Mouse (Mus musculus) ES-E14 (cell line): ENCODE results near the gene Ppp1r9a. TPM values are rescaled to one million over a fixed set of nuclear protein-coding genes. Genes with fewer than 3 reads are reported as not detected.
A peak's percentile ranks its signal among the peaks of the same experiment; 100 is the strongest.
"Not testable (repeated sequence)": the region's sequence is repeated elsewhere in the genome, so short reads cannot be mapped to it uniquely, and the experiment has no call there.

Source experiments
- DNase-seq: peaks from one replicate; pipeline ENCODE4 v3.0.0-alpha.2; 2013; ENCODE audit warnings: low read depth, low spot score
- H3K27ac ChIP-seq: 2 replicates; pipeline ENCODE4 v1.5.1; 2012; ENCODE audit warnings: low read depth, mild to moderate bottlenecking, low read length, moderate library complexity, mixed read lengths; ENCODE audit not compliant: poor library complexity, insufficient read depth, severe bottlenecking
- H3K36me3 ChIP-seq: 2 replicates; pipeline ENCODE4 v1.6.1; 2012; ENCODE audit warnings: mild to moderate bottlenecking, low read length, moderate library complexity, mixed read lengths; ENCODE audit not compliant: control insufficient read depth, poor library complexity, insufficient read depth, severe bottlenecking
- H3K4me1 ChIP-seq, 2 experiments: fragments of 150-350 bp in 1 of 2; sonication (generic) in 1 of 2; 2 replicates each; pipeline ENCODE4 v1.6.1; 2012; ENCODE audit warnings: low read length in 2 of 2, mild to moderate bottlenecking in 1 of 2, mixed read lengths in 1 of 2; ENCODE audit not compliant: control insufficient read depth in 2 of 2, insufficient read depth in 2 of 2, poor library complexity in 1 of 2
- H3K4me3 ChIP-seq, 2 experiments: fragments of 150-350 bp in 1 of 2; sonication (generic) in 1 of 2; 2 replicates each; pipeline ENCODE4 v1.5.1; 2012; ENCODE audit warnings: low read length in 2 of 2, low read depth in 1 of 2, mild to moderate bottlenecking in 1 of 2, mixed read lengths in 1 of 2; ENCODE audit not compliant: insufficient read depth in 1 of 2, poor library complexity in 1 of 2, severe bottlenecking in 1 of 2
- H3K9ac ChIP-seq: 2 replicates; pipeline ENCODE4 v1.6.1; 2012; ENCODE audit warnings: low read depth, mild to moderate bottlenecking, low read length, mixed read lengths; ENCODE audit not compliant: poor library complexity, insufficient read depth, severe bottlenecking
- H3K9me3 ChIP-seq: fragments of 150-350 bp; sonication (generic); 2 replicates; pipeline ENCODE4 v1.6.1; 2012; ENCODE audit warnings: low read depth, mild to moderate bottlenecking, low read length; ENCODE audit not compliant: control insufficient read depth, insufficient read depth
- CHD2 ChIP-seq: IDR thresholded peaks from 2 replicates; pipeline ENCODE4 v1.6.1; 2014; ENCODE audit warnings: mild to moderate bottlenecking, low read depth, low read length, inconsistent platforms
- HCFC1 ChIP-seq: IDR thresholded peaks from 2 replicates; pipeline ENCODE4 v1.6.1; 2012; ENCODE audit warnings: low read length, inconsistent platforms, borderline replicate concordance; ENCODE audit not compliant: insufficient read depth
- MAFK ChIP-seq: IDR thresholded peaks from 2 replicates; pipeline ENCODE4 v1.6.1; 2014; ENCODE audit warnings: mild to moderate bottlenecking, low read depth, low read length, inconsistent platforms; ENCODE audit not compliant: insufficient read depth
- ZC3H11A ChIP-seq: IDR thresholded peaks from 2 replicates; pipeline ENCODE4 v1.6.1; 2012; ENCODE audit warnings: low read depth, mild to moderate bottlenecking, inconsistent platforms, low read length, borderline replicate concordance
- ZNF384 ChIP-seq: IDR thresholded peaks from 2 replicates; pipeline ENCODE4 v1.6.1; 2012; ENCODE audit warnings: low read depth, low read length, inconsistent platforms
- in situ Hi-C, 2 experiments: fragments of 600-800 bp; cut with MboI; formaldehyde crosslinking; loops; one replicate each; pipeline ENCODE4 v1.15.1; 2025; ENCODE audit warnings: low sequenced_read_pairs in 2 of 2, inconsistent platforms in 1 of 2; ENCODE audit not compliant: unreplicated experiment in 2 of 2
- total RNA-seq: library from RNA; depleted of rRNA; stranded (reverse); fragments of 300-350 nt; gene quantifications from 2 replicates; pipeline ENCODE4 v1.2.3, GENCODE M21; 2012

The Ppp1r9a gene
- total RNA-seq, 1 experiment = 22.2 TPM

DNA sequence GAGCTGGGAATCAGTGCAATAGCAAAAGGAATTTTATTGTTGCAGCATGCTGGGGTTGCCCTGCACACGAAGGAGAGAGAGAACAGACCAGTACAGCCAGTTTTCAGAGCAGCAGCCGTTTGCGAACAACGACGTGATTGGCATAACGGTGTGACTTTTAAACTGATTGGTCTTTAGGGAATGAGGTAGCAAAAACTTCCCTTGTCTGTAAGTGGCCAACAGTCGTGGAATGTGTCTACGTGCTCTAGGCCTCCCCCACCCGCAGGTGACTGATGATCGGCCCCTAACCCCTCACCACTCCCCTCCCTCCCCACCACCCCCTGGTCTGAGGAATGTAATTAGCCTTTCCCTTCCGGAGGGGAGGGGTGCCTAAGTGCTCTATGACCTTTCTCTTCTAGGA, 10.3 kb upstream of the Ppp1r9a start:
- Histone ChIP-seq H3K9ac (peak overlapping the region; percentile 66; the same call in 1 of the 2 replicates), H3K9me3 (no peaks in the 10 kb centered on the region), H3K4me3 (peak overlapping the region; percentile 5 to 27; a peak in 1 of 4 replicates), H3K27ac (peak overlapping the region; percentile 94), H3K4me1 (peaks cover 10 to 15% of the 10 kb centered on the region in 2 experiments), H3K36me3 (no peaks in the 10 kb centered on the region)
- TF ChIP-seq CHD2 (peak; percentile 54; the same call in 1 of the 2 replicates), MAFK (no peak)
- peak; percentile 73 for DNase-seq
- in situ Hi-C loops = no loop called here

DNA sequence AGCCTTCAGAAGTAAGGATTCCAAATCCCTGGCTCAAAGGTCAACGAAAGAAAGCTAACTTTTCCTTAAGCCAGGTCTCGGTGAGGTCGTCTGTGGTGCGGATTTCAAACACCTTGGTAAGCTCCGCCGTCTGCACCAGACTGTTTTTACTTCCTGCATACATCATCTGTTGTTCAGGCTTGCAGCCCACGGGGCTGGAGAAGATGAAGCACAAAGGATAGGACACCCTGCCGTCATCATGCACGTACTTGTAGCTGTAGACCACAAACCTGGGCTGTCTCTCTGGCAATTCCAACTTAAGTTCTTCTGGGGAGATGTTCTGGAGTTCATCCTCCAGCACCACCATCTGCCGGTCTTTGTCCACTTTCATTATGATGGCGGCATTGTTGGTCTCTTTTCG, 9.4 kb upstream of the Ppp1r9a start:
- H3K4me3 ChIP-seq = peak overlapping the region in 1 of 2 experiments; percentile 14; a peak in 2 of 4 replicates
- H3K27ac ChIP-seq = peak overlapping the region; percentile 76
- H3K9me3 ChIP-seq, in situ Hi-C loops, H3K9ac ChIP-seq, H3K36me3 ChIP-seq, DNase-seq: not testable (repeated sequence)
- H3K4me1 ChIP-seq = peaks cover 7 to 15% of the 10 kb centered on the region in 2 experiments

DNA sequence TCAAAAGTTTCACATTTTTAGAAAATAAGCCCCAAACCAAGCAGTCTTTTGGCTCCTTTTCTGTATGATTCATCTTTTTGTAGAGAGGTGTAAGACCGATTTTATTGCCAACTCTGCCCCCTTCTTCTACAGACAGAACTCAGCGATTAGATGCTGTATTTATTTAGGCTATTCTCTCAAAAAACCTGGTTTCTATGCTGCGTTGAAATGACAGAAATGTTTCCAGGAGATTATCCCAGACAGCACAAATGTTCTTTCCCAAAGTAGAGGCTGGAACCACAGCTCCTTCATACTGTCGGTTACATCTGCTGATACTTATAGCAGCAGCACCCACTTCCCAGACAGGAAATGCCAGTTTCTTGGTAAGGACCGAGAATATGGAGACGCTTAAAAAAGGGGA, 2.8 kb upstream of the Ppp1r9a start:
- no peaks in the 10 kb centered on the region for H3K36me3 ChIP-seq
- H3K9ac ChIP-seq = no peak overlapping the region
- no peak overlapping the region for H3K27ac ChIP-seq
- in situ Hi-C loops = no loop called here
- no peak overlapping the region for H3K4me3 ChIP-seq
- no peak for TF ChIP-seq HCFC1
- TF ChIP-seq ZC3H11A = no peak
- no peak for TF ChIP-seq MAFK
- no peak for TF ChIP-seq CHD2
- no peak for TF ChIP-seq ZNF384
- no peak for DNase-seq
- H3K4me1 ChIP-seq = peaks cover 0 to 2% of the 10 kb centered on the region in 2 experiments; a peak in 1 of 4 replicates
- no peaks in the 10 kb centered on the region for H3K9me3 ChIP-seq

DNA sequence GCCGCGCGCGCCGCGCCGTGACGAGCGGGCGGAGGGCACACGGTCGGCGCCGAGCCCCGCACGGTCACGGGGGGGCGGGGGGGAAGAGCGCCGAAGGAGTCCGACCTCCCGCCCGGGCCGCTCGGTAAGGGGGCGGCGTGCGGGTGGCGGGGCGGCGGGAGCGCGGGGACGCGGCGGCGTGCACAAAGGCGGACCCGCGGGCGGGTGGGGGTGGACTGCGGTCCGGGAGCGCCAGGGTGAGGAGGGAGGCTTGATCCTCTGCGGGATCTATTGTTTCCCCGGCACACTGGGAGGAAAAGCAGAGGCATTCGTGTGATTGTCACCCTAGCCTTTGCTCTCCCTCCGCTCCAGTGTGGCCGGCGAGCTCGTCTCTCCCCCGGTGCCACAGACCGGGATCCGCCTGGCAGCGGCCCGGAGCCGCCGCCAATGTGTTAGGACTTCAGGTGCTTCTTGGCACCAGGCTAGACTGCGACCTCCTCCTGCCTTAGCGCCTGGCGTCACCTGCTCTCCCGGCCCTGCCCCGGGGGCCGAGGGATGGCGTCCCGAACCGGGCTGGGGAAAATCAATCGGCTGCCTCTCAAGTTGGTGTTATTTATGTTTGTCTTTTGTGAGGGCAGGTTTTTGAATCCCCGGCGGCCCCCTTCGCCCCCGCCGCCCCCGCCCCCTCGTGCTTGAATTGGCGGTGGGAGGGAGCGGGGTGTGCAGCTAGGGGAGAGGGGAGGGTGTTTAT, 773 bp downstream of the Ppp1r9a start:
- H3K27ac ChIP-seq = peak overlapping the region; percentile 89
- peak overlapping the region; percentile 92 for H3K9ac ChIP-seq
- peak overlapping the region; percentile 79 to 98 for H3K4me3 ChIP-seq
- no peaks in the 10 kb centered on the region for H3K9me3 ChIP-seq
- in situ Hi-C loops = no loop called here
- no peak for DNase-seq
- peaks cover 6% of the 10 kb centered on the region; the same call in 1 of the 2 replicates for H3K36me3 ChIP-seq
- TF ChIP-seq HCFC1 = 0 out of 2 replicates have a peak, but pooled peaks have one; percentile 25
- no peak for TF ChIP-seq ZNF384
- peaks cover 0 to 5% of the 10 kb centered on the region in 2 experiments; a peak in 3 of 4 replicates for H3K4me1 ChIP-seq

DNA sequence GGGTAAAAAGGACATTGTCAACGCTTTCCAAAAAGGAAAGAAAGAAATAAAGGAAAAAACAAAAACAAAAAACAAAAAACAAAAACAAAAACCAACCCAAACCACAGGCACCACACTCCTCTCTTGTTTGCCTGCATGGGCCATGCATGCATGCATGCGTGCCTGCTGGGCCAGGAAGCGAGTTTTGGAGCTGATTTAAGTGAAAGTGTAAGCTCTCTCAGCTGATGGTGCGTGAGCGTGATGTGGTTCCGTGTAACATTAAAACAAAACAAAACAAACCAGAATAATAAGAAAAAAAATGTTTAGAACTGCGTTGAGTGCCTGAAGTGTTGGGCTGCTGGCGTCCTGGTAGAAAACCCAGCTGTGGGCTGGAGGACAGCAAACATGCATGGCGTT, 1.3 kb downstream of the Ppp1r9a start:
- Histone ChIP-seq H3K9me3 (no peaks in the 10 kb centered on the region), H3K36me3 (peaks cover 6% of the 10 kb centered on the region; the same call in 1 of the 2 replicates), H3K4me1 (peaks cover 0 to 5% of the 10 kb centered on the region in 2 experiments; a peak in 3 of 4 replicates), H3K4me3 (peak overlapping the region; percentile 79 to 98), H3K9ac (peak overlapping the region; percentile 14; the same call in 1 of the 2 replicates), H3K27ac (peak overlapping the region; percentile 41; the same call in 1 of the 2 replicates)
- in situ Hi-C loops = no loop called here
- no peak for DNase-seq
- TF ChIP-seq CHD2 (no peak), ZC3H11A (no peak)
